Mouse (Mus musculus) urinary bladder, postnatal 36 days (tissue): ENCODE measurements around the gene Olfr339.
"Not testable (repeated sequence)": the region's sequence is repeated elsewhere in the genome, so short reads cannot be mapped to it uniquely, and the experiment has no call there.

Experiments used
- DNase-seq, 2 experiments: peaks; one replicate each; pipeline ENCODE4 v3.0.0; 2022; ENCODE audit warnings: low spot score in 2 of 2, mixed read lengths in 1 of 2

The Olfr339 gene

DNA sequence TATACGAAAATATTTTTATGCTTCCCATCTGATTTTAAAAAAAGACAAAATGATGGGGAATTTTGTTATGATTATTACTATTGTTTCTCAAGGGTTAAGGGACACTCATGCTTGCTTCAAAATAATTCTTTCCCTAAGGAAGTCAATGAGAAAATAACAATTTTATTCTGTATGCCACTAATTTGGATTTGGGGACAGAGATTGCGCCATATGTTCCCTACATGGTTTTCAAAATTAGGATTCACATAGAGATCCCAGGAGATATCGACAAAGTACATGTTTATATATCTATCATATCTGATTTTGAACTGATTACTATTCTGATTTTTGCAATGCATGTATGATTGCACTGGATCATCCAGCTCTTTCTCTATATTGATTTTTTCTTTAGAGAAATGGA, at the start of gene Olfr339:
Gene Olfr339 (plus strand): TSS at position 301 of the 400 bp plus-strand sequence.
- DNase-seq, result no peak

DNA sequence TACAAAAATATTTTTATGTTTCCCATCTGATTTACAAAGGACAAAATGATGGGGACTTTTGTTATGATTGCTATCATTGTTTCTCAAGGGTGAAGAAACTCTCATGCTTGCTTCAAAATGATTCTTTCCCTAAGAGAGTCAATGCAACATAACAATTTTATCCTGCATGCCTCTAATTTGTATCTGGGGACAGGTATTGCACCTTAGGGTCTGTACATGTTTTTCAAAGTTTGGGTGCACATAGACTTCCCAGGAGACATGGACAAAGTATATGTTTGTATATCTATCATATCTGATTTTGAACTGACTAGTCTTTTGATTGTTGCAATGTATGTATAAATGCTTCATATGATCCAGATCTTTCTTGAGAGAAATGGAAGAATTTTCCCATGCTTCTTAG, 45.5 kb upstream of the Olfr339 start, which contains the start of gene Olfr338:
Gene Olfr338 (plus strand): TSS at position 301 of the 400 bp plus-strand sequence.
- DNase-seq, result no peak

DNA sequence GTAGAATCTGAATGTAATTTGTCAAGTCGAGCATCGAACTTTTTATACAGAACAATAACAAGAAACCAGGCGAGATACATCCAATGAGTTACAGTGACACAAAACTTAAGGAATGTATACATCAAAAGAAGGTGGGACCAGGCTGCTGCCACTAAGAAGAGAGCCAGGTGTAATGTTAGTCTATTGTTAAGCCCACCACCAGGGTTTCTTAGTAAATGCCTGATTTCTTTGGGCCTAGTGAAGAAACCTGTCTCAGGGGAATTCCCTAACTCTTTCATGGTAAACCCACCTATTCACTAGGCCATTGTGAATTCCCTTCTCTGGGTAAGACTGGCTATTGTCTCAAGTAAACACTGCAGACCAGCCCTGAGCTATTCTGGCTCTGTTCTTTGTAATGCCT, 3.6 kb upstream of the Olfr339 start:
- DNase-seq, result not testable (repeated sequence)

DNA sequence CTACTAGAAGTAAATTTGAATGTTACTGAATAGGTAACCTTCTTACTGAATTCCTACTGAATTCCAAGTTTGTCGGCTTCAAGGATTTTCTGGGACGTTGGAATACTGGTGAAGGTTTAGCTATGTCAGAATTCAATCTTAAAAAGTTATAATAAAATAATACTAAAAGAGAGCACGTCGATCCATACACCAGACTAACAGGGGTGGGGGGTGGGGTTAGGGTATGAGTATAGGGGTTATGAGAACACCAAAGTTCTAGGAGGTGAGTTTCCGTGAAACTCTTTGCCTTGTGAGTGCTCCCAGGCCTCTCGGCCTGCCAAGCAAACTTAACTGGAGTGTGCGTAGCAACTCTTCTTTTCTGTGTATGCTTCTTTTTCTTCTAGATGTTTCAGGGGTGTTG, 3.2 kb upstream of the Olfr339 start:
- DNase-seq, result not testable (repeated sequence)

DNA sequence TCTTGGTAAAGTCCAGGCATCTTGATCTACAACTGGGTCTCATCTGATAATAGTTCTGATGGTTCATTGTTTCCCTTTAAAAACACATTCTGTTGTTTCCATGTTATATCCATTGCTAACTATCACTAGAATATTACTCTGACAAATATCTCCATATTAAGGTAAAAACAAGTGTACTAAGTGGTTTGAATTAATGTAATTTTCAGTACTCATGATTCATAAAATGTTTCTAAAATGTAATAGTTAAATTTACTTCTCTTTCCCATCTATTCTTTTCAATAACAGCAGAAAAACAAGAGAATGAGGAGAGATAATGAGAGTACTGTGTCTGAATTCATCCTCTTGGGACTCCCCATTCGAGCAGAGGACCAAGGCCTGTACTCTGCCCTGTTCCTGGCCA, 33.5 kb downstream of the Olfr339 start, which contains the start of gene Olfr340:
Gene Olfr340 (plus strand): TSS at position 301 of the 400 bp plus-strand sequence.
- no peak for DNase-seq

DNA sequence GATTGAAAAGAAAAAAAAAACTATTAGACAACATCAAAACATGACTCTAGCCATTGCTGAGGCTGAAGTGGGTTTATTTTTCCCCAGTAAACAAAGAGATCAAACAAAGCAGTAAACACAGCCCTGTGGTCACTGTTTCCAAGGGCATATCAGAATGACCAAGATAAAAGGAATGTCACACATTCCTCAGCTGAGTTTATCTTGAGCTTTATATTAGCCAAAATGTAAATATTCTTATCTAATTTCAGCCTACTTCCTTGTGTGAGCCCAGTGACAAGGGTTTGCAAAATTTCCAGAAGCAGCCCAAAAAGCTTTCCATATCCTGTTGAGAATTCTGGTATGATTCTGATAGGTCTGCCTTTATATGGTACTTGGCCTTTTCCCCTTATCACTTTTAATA, 54.9 kb downstream of the Olfr339 start:
- no peak for DNase-seq
